Mouse (Mus musculus) forebrain, embryonic 16.5 days (tissue): ENCODE data around the gene Ifrd2. TPM values are rescaled to one million over a fixed set of nuclear protein-coding genes. Genes with fewer than 3 reads are reported as not detected.
A peak's percentile ranks its signal among the peaks of the same experiment; 100 is the strongest.

ENCODE experiments used
- ATAC-seq: fragments of 200-750 bp; cut with Nextera tagmentation; 2 replicates; pipeline ENCODE4 v1.8.0; 2017; ENCODE audit warnings: mild to moderate bottlenecking, moderate library complexity
- H3K27ac ChIP-seq: fragments of 300-500 bp; sonication (generic); 2 replicates; pipeline ENCODE4 v1.5.1; 2014; ENCODE audit warnings: low read length, control low read depth
- H3K27me3 ChIP-seq: fragments of 300-500 bp; sonication (generic); replicated peaks from 2 replicates; pipeline ENCODE4 v1.6.1; 2014; ENCODE audit warnings: low read length; ENCODE audit not compliant: control insufficient read depth, insufficient read depth
- H3K36me3 ChIP-seq: fragments of 300-500 bp; sonication (generic); 2 replicates; pipeline ENCODE4 v1.6.1; 2014; ENCODE audit not compliant: control insufficient read depth, insufficient read depth
- H3K4me1 ChIP-seq: fragments of 300-500 bp; sonication (generic); replicated peaks from 2 replicates; pipeline ENCODE4 v1.6.1; 2014; ENCODE audit warnings: low read length; ENCODE audit not compliant: control insufficient read depth, insufficient read depth
- H3K4me2 ChIP-seq: fragments of 300-500 bp; sonication (generic); 2 replicates; pipeline ENCODE4 v1.6.1; 2014; ENCODE audit warnings: mild to moderate bottlenecking, low read length, control low read depth
- H3K4me3 ChIP-seq: fragments of 300-500 bp; sonication (generic); replicated peaks from 2 replicates; pipeline ENCODE4 v1.5.1; 2014; ENCODE audit warnings: mild to moderate bottlenecking, low read length, control low read depth
- H3K9ac ChIP-seq: fragments of 300-500 bp; sonication (generic); replicated peaks from 2 replicates; pipeline ENCODE4 v1.6.1; 2014; ENCODE audit warnings: low read depth, low read length, control low read depth
- H3K9me3 ChIP-seq: fragments of 300-500 bp; sonication (generic); 2 replicates; pipeline ENCODE4 v1.6.1; 2016; ENCODE audit warnings: low read length; ENCODE audit not compliant: control insufficient read depth
- WGBS: fragments of 180-500 bp; shearing (Covaris S2); extraction: QIAGEN DNeasy Blood & Tissue Kit; methylation state at CpG from one replicate; pipeline ENCODE4 v1.1.7; 2014; 5-methylcytosine and 5-hydroxymethylcytosine counted together
- polyA plus RNA-seq: library from polyadenylated mRNA; unstranded; fragments of >200 nt; fragmentation: Nextera tagmentation; extraction: Ambion mirVana; gene quantifications from 2 replicates; pipeline ENCODE4 v1.2.1, GENCODE M21; 2015

The Ifrd2 gene
- polyA plus RNA-seq, 1 experiment from 2014 or later = 16.8 TPM

DNA sequence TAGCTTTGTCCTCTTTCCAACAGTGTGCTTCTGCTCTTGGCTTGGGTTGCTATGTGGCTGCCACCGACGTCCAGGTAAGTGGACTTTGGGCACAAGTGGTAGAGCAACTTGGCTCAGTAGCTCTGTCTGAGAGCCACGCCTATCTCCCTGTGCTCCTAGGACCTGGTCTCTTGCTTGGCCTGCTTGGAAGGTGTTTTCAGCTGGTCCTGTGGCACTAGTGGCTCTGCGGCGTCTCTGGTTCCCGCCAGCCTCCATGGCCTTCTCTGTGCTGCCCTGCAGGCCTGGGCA, 3.3 kb downstream of the Ifrd2 start:
- peaks cover 5% of the 10 kb centered on the region for H3K36me3 ChIP-seq
- no peak overlapping the region for H3K4me3 ChIP-seq
- H3K4me2 ChIP-seq = no peak overlapping the region
- peaks cover 11% of the 10 kb centered on the region for H3K4me1 ChIP-seq
- ATAC-seq = no peak
- WGBS = 94% methylated on average over 6 of the region's 6 CpGs
- H3K9ac ChIP-seq = no peak overlapping the region
- H3K9me3 ChIP-seq = no peaks in the 10 kb centered on the region
- no peaks in the 10 kb centered on the region for H3K27me3 ChIP-seq
- H3K27ac ChIP-seq = no peak overlapping the region

DNA sequence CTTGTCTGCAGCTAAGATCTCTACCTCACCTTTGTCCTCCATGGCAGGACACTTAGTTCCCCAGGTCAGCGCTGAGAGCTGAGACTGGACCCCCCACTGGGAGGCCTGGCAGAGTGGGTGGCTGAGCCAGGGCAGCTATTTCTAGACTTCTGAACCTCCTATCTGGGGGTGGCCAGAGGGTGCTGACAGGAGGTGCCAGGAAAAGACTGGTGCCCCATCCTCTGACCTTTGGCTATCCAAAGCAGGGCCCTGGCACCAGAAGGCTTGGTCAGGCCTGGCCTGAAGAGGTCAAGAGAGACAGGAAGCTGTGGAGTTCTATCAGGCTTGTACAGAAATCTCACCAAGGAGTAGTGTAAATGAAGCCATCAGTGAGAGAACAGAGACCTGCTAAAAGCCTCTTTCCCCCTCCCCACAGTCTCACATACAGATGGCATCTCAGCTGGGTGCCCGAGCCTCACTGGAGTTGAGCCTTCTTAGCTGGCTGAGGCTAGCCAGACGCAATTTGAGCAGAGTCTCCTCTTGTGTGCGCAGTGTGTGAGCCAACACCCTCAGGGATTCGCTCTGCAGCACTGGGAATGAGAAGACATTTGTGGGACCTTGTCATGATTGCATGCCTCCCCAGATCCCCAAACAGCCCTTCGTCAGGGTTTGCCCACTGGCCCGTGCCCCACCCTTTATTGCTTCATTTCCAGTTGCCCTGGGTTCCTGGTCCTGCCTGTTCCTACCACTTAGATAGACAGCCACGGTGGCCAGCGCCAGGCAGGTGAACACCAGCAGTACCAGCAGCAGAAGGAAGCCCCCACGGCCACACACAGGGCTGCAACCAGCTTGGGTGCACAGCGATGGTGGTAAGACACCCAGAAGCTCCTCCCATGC, 5.9 kb downstream of the Ifrd2 start:
- Histone ChIP-seq H3K9ac (no peak overlapping the region), H3K27ac (0 out of 2 replicates have a peak overlapping the region, but pooled peaks have one; percentile 13), H3K4me3 (no peak overlapping the region), H3K9me3 (no peaks in the 10 kb centered on the region), H3K27me3 (no peaks in the 10 kb centered on the region), H3K4me2 (no peak overlapping the region), H3K36me3 (peaks cover 5% of the 10 kb centered on the region), H3K4me1 (peaks cover 3% of the 10 kb centered on the region)
- peak; percentile 34; the same call in 1 of the 2 replicates for ATAC-seq
- WGBS = 76% methylated on average over 11 of the region's 11 CpGs

DNA sequence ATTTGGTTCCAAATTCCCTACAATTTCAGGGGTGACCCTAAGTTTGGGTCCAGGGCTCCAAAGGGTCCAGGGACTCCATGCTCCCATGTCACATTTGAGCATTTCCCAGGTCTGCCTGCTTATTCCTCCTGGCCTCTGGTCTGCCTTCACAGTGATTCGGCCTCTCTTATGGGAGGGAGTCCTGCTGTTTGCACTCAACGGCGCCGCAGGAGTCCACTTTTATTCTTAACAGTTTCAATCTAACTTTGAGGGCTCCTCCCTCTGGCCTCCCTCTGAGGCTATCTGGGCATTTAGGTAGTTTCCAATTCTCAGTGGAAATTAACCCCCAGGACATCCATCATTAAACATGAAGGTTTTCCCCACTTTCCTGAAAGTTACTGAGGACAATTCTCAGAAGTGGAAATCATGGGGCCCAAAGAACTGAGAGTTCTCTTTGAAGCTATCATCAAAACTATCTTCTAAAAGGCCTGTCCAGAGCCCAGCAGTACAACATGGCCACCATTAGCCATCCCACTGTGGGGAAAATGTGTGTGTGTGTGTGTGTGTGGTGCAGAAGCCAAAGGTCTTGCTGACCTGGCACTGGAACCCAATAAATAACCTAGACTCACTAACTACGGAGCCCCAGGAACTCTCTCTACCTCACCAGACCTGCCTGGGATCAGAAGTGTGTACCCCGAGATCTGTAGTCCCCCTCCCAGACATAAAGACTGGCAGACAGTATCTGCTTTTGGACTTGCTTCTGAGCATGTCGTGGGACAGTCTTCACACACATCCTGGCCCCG, 7.0 kb downstream of the Ifrd2 start:
- ATAC-seq = no peak
- H3K36me3 ChIP-seq = peaks cover 5% of the 10 kb centered on the region
- H3K9me3 ChIP-seq = no peaks in the 10 kb centered on the region
- no peaks in the 10 kb centered on the region for H3K4me1 ChIP-seq
- WGBS = 75% methylated on average over 8 of the region's 8 CpGs
- H3K4me3 ChIP-seq = no peak overlapping the region
- no peak overlapping the region for H3K27ac ChIP-seq
- no peak overlapping the region for H3K4me2 ChIP-seq
- no peak overlapping the region for H3K9ac ChIP-seq
- H3K27me3 ChIP-seq = no peaks in the 10 kb centered on the region

DNA sequence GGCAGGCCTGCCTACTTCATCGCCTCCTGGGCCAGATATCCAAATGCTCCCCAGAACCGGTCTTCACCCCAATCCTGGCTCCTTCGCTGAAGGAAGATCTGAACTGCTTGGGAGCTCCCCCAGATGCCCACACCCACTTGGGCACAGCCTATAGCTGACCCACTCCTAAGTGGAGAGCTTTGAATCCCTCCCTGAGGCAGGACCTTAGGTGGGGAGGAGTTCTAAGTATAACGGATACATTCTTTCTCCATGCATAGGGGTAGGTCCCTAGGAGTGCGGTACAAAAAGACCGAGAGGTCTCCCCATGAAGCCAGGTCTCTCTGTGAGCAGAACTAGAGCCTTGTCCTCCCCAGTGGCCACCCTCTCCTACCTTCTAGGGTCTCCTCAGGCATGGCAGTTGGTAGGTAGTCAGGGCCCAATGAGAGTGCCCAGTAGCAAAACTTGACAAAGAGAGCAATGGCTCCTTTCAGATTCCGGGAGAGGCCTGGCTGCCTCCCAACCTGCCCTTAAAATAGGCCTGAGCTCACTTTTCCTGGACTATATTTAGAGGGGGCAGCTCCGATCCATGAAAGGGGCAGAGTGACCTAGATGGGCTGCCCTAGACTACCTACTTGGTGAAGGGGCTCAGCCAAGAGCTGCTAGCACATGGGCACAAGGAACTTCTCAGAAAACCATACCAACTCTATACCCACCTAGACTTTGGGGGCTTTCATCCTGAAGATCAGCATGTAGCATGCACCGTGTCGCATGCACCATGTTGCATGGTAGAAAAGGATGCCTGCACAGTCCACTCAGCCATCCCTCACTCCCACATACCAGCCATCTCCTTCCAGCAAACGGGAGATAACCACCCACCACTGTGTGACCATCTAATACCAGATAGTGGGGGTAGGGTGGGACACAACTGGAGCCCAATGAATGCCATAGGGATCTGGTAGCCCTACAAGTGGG, 9.5 kb downstream of the Ifrd2 start:
- no peaks in the 10 kb centered on the region for H3K4me1 ChIP-seq
- no peak overlapping the region for H3K27ac ChIP-seq
- ATAC-seq = no peak
- H3K9ac ChIP-seq = no peak overlapping the region
- WGBS = 86% methylated on average over 11 of the region's 11 CpGs
- no peaks in the 10 kb centered on the region for H3K9me3 ChIP-seq
- no peaks in the 10 kb centered on the region for H3K27me3 ChIP-seq
- H3K4me3 ChIP-seq = no peak overlapping the region
- H3K36me3 ChIP-seq = peaks cover 4% of the 10 kb centered on the region
- no peak overlapping the region for H3K4me2 ChIP-seq

DNA sequence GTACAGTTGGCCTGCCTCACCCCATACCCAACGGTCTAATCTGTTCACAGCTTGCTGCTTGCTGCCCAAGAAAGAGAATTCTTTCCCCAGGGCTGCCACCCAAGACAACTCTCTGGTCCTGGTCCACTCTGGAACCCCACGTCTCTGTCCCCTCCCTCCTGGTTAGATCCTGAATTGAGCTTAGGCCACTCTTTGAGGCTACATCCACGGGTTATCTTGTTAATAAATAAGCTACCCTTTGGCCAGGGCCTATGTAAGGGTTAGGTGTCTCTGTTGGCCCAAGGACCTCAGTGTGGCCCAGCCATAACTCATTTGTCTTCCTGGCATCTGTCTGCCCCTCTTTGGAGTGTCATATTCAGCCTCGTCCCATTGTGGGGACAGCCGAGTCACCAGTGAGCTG, 10.9 kb downstream of the Ifrd2 start:
- H3K4me1 ChIP-seq = peaks cover 4% of the 10 kb centered on the region
- no peaks in the 10 kb centered on the region for H3K27me3 ChIP-seq
- H3K27ac ChIP-seq = no peak overlapping the region
- H3K4me2 ChIP-seq = no peak overlapping the region
- WGBS = 82% methylated on average over 5 of the region's 5 CpGs
- H3K36me3 ChIP-seq = no peaks in the 10 kb centered on the region
- ATAC-seq = no peak
- no peaks in the 10 kb centered on the region for H3K9me3 ChIP-seq
- H3K4me3 ChIP-seq = no peak overlapping the region
- H3K9ac ChIP-seq = no peak overlapping the region

DNA sequence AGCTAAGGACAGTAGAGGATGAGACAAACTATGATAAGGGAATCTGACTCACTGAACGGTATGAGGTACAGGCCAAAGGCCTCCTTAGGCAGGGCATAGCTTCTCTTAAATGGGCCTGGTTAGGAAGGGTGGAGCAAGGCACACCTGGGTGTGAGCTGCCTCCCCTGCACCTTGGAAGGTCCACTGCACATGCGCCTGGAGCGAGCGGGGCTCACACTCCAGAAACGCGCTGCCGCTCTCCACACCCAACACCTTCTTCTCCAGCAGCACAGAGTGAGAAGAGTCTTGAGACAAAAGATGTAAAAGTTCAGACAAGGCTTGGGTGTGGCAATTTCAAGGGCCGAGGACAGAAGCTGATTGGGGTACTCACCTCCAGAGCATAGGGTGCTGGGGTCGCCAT, 12.0 kb downstream of the Ifrd2 start:
- no peak overlapping the region for H3K27ac ChIP-seq
- H3K4me1 ChIP-seq = peaks cover 4% of the 10 kb centered on the region
- WGBS = 93% methylated on average over 9 of the region's 9 CpGs
- ATAC-seq = no peak
- no peak overlapping the region for H3K4me2 ChIP-seq
- no peak overlapping the region for H3K4me3 ChIP-seq
- H3K27me3 ChIP-seq = no peaks in the 10 kb centered on the region
- no peaks in the 10 kb centered on the region for H3K9me3 ChIP-seq
- H3K9ac ChIP-seq = no peak overlapping the region; the same call in 1 of the 2 replicates
- H3K36me3 ChIP-seq = no peaks in the 10 kb centered on the region

DNA sequence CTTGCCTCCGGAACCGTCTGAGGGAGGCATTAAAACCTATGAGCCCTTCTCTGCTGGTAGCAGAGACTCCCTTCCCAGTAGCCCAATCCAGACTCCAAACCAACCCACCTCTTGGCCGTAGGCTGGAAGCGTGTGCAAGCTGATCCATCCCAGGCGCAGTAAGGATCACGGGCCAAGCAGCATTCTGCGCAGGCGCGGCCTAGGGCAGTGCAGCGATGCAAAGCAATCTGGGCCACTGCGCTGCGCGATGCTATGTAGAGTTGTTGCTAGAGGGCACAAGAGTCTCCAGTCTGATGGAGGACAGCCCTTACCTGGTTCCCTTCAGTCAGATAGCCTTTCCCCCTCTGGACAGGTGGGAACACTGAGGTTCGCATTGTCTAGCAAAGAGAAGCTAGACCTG, 12.4 kb downstream of the Ifrd2 start:
- peak overlapping the region; percentile 5; the same call in 1 of the 2 replicates for H3K9ac ChIP-seq
- H3K27me3 ChIP-seq = no peaks in the 10 kb centered on the region
- H3K4me3 ChIP-seq = no peak overlapping the region
- no peak overlapping the region for H3K27ac ChIP-seq
- peaks cover 7% of the 10 kb centered on the region for H3K4me1 ChIP-seq
- no peak overlapping the region for H3K4me2 ChIP-seq
- no peaks in the 10 kb centered on the region for H3K9me3 ChIP-seq
- H3K36me3 ChIP-seq = no peaks in the 10 kb centered on the region
- ATAC-seq = no peak
- 77% methylated on average over 14 of the region's 14 CpGs for WGBS

DNA sequence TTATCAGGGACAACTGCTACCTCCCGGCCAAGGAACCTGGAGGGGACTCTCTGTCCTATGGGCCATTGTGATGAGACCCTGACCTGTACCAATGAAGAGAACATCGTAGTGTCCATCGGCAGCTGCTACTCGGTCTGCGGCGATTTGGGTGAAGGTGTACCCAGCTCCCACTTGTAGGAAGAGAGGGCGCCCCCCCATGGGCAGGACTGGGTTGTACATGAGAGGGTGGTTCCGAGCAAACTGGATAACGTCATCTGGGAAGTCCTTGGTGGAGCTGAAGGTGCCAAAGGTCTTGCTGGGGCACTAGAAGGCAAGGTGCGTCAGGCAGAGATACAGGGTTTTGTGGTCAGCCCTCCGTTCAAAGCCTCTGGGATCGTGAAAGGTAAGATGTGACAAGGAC, 13.3 kb downstream of the Ifrd2 start:
- Histone ChIP-seq H3K27me3 (no peaks in the 10 kb centered on the region), H3K9ac (no peak overlapping the region; the same call in 1 of the 2 replicates), H3K4me1 (peaks cover 9% of the 10 kb centered on the region), H3K4me2 (no peak overlapping the region), H3K9me3 (no peaks in the 10 kb centered on the region), H3K27ac (no peak overlapping the region), H3K36me3 (no peaks in the 10 kb centered on the region), H3K4me3 (no peak overlapping the region)
- ATAC-seq = no peak
- 80% methylated on average over 12 of the region's 12 CpGs for WGBS

DNA sequence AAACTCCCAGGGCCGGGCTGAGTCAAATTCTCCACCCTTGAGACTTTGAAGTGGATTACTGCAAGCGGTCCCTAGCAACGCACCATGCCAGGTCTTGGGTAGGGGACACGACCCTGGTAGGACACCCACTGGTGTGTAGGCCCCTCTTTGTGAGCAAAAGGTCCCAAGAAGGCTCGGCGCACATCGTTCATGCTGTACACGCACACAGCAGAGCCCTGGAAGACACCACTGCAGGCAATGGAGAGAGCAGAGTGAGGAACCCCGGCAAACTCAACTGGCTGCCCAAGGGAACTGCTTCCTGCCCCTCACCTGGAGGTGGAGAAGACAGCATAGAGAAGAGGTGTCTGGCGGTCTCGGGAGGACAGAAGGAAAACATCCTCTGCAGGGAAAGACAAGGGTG, 13.8 kb downstream of the Ifrd2 start:
- no peaks in the 10 kb centered on the region for H3K27me3 ChIP-seq
- H3K9me3 ChIP-seq = no peaks in the 10 kb centered on the region
- no peak for ATAC-seq
- no peak overlapping the region for H3K4me2 ChIP-seq
- H3K4me1 ChIP-seq = peaks cover 9% of the 10 kb centered on the region
- H3K36me3 ChIP-seq = no peaks in the 10 kb centered on the region
- H3K27ac ChIP-seq = no peak overlapping the region
- 91% methylated on average over 11 of the region's 11 CpGs for WGBS
- no peak overlapping the region for H3K9ac ChIP-seq
- H3K4me3 ChIP-seq = no peak overlapping the region
